Mouse (Mus musculus): Measurements from ENCODE around the gene Klhl4. TPM values are rescaled to one million over a fixed set of nuclear protein-coding genes. Genes with fewer than 3 reads are reported as not detected.
A peak's percentile ranks its signal among the peaks of the same experiment; 100 is the strongest.

Gene Klhl4
- 6.1 and 8.8 TPM in 2 replicates for total RNA-seq (2014; rRNA removed)
- 8.0 and 8.6 TPM in 2 replicates for polyA plus RNA-seq (2015; fragmentation: Nextera tagmentation; extraction: Ambion mirVana)

GRCm38 (mm10) chrX:114473782-114474731 is at the start of gene Klhl4:
Gene Klhl4, plus strand, starts transcription at chrX:114474333.
- Histone ChIP-seq H3K27ac (ENCODE audit: low read depth, low read length) (peak within 1 kb of the TSS; percentile 57), H3K36me3 (ENCODE audit: insufficient read depth, low read length) (no peaks in the 10 kb centered on the region), H3K27me3 (ENCODE audit: insufficient read depth, low read length) (no peaks in the 10 kb centered on the region), H3K4me2 (ENCODE audit: low read depth, low read length, poor library complexity, severe bottlenecking) (peak within 1 kb of the TSS; percentile 46), H3K4me3 (ENCODE audit: low read depth, low read length) (peak within 1 kb of the TSS; percentile 36), H3K9ac (replicated peaks; ENCODE audit: low read length, poor library complexity, severe bottlenecking) (peak within 1 kb of the TSS; percentile 9; the same call in 1 of the 2 replicates), H3K4me1 (ENCODE audit: insufficient read depth, low read length) (no peaks in the 10 kb centered on the region), H3K9me3 (ENCODE audit: low read length) (no peaks in the 10 kb centered on the region)
- TF ChIP-seq CTCF (IDR thresholded peaks at IDR 0.05) = no peak
- peak; percentile 48 for DNase-seq (ENCODE audit: low spot score)
- peak; percentile 88 for ATAC-seq (ENCODE audit: low FRiP score)
- WGBS = 35% methylated on average over 14 of the region's 14 CpGs

DNA sequence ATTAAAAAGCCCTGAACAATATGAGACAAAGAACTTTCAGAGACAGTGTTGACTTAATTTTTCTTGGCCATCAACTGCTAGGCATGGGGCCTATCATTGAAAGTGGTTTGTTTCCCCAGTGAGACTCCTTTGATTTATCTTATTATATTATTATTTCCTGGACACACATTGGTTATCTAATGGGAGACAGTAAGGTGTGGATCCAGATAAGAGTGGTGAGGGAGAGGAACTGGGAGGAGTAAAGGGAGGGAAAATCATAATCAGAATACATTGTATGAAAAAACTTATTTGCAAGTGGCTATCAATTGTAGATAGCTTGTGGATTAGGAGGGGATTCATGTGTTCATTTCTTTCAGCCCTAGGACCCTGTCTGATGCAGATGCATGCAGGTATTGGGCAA is 10.0 kb downstream of the Klhl4 start:
- ATAC-seq (ENCODE audit: low FRiP score) = no peak
- Histone ChIP-seq H3K4me2 (ENCODE audit: low read depth, low read length, poor library complexity, severe bottlenecking) (no peak overlapping the region), H3K4me1 (ENCODE audit: insufficient read depth, low read length) (no peaks in the 10 kb centered on the region), H3K27ac (ENCODE audit: low read depth, low read length) (no peak overlapping the region), H3K27me3 (ENCODE audit: insufficient read depth, low read length) (no peaks in the 10 kb centered on the region), H3K9ac (replicated peaks; ENCODE audit: low read length, poor library complexity, severe bottlenecking) (no peak overlapping the region), H3K36me3 (ENCODE audit: insufficient read depth, low read length) (no peaks in the 10 kb centered on the region), H3K9me3 (ENCODE audit: low read length) (no peaks in the 10 kb centered on the region), H3K4me3 (ENCODE audit: low read depth, low read length) (no peak overlapping the region)
- DNase-seq (ENCODE audit: low spot score) = no peak
- no peak for TF ChIP-seq CTCF (IDR thresholded peaks at IDR 0.05)

DNA sequence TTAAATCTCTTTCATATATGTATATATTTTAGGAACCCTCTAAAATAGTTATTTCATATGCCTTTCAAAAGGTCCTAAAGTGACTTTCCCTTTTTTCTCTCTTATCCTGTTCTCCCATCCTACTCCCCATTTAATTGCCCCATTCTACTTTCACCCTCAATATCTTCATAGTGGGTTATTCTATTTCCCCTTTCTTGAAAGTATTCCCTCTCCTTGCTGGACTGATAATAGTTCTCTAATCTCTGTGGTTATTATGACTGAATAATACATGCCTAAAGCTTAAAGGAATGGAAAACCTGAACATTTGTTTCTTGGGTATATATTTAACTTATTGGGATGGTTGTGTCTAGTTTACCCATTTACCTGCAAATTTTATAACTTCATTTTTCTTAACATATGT is 12.6 kb downstream of the Klhl4 start:
- no peak overlapping the region for H3K9ac ChIP-seq (replicated peaks; ENCODE audit: low read length, poor library complexity, severe bottlenecking)
- no peak overlapping the region for H3K4me3 ChIP-seq (ENCODE audit: low read depth, low read length)
- no peaks in the 10 kb centered on the region for H3K36me3 ChIP-seq (ENCODE audit: insufficient read depth, low read length)
- H3K4me2 ChIP-seq (ENCODE audit: low read depth, low read length, poor library complexity, severe bottlenecking) = no peak overlapping the region
- no peak for TF ChIP-seq CTCF (IDR thresholded peaks at IDR 0.05)
- DNase-seq (ENCODE audit: low spot score) (no peak), ATAC-seq (ENCODE audit: low FRiP score) (no peak)
- no peaks in the 10 kb centered on the region for H3K4me1 ChIP-seq (ENCODE audit: insufficient read depth, low read length)
- H3K9me3 ChIP-seq (ENCODE audit: low read length) = no peaks in the 10 kb centered on the region
- no peak overlapping the region for H3K27ac ChIP-seq (ENCODE audit: low read depth, low read length)
- H3K27me3 ChIP-seq (ENCODE audit: insufficient read depth, low read length) = no peaks in the 10 kb centered on the region

GRCm38 (mm10) chrX:114558141-114558540 is 84.0 kb downstream of the Klhl4 start:
- DNase-seq (ENCODE audit: low spot score) (peak; percentile 51), ATAC-seq (ENCODE audit: low FRiP score) (no peak)
- 37% methylated on average over 3 of the region's 3 CpGs for WGBS
- no peaks in the 10 kb centered on the region for H3K27me3 ChIP-seq (ENCODE audit: insufficient read depth, low read length)
- H3K9ac ChIP-seq (replicated peaks; ENCODE audit: low read length, poor library complexity, severe bottlenecking) = no peak overlapping the region
- peak; percentile 70 for TF ChIP-seq CTCF (IDR thresholded peaks at IDR 0.05)
- no peak overlapping the region for H3K27ac ChIP-seq (ENCODE audit: low read depth, low read length)
- no peak overlapping the region for H3K4me3 ChIP-seq (ENCODE audit: low read depth, low read length)
- H3K9me3 ChIP-seq (ENCODE audit: low read length) = no peaks in the 10 kb centered on the region
- H3K36me3 ChIP-seq (ENCODE audit: insufficient read depth, low read length) = no peaks in the 10 kb centered on the region
- no peak overlapping the region for H3K4me2 ChIP-seq (ENCODE audit: low read depth, low read length, poor library complexity, severe bottlenecking)
- H3K4me1 ChIP-seq (ENCODE audit: insufficient read depth, low read length) = no peaks in the 10 kb centered on the region

- peak; percentile 81 for TF ChIP-seq CTCF (IDR thresholded peaks at IDR 0.05)
- Histone ChIP-seq H3K4me2 (ENCODE audit: low read depth, low read length, poor library complexity, severe bottlenecking) (no peak overlapping the region), H3K27me3 (ENCODE audit: insufficient read depth, low read length) (no peaks in the 10 kb centered on the region), H3K4me3 (ENCODE audit: low read depth, low read length) (no peak overlapping the region), H3K36me3 (ENCODE audit: insufficient read depth, low read length) (no peaks in the 10 kb centered on the region), H3K9ac (replicated peaks; ENCODE audit: low read length, poor library complexity, severe bottlenecking) (no peak overlapping the region), H3K4me1 (ENCODE audit: insufficient read depth, low read length) (no peaks in the 10 kb centered on the region), H3K9me3 (ENCODE audit: low read length) (no peaks in the 10 kb centered on the region), H3K27ac (ENCODE audit: low read depth, low read length) (no peak overlapping the region)
- 33% methylated on average over 1 of the region's 1 CpGs for WGBS
- no peak for ATAC-seq (ENCODE audit: low FRiP score)
- DNase-seq (ENCODE audit: low spot score) = peak; percentile 45
Measured at GRCm38 (mm10) chrX:114582311-114582710, 108.2 kb downstream of the Klhl4 start.

All from midbrain, postnatal 0 days (tissue).